Mouse (Mus musculus): ENCODE data around the gene Dis3l2.

GRCm38 (mm10) chr1:87036334-87036733 is 332.7 kb downstream of the Dis3l2 start:
- TF ChIP-seq CTCF (IDR thresholded peaks at IDR 0.05; ENCODE audit: control insufficient read depth, insufficient read depth, insufficient read length) (no peak), MAX (IDR thresholded peaks at IDR 0.05) (no peak)
